Comparison of ENCODE assay signal across 15 mouse cellular contexts in the genomic region with DNA sequence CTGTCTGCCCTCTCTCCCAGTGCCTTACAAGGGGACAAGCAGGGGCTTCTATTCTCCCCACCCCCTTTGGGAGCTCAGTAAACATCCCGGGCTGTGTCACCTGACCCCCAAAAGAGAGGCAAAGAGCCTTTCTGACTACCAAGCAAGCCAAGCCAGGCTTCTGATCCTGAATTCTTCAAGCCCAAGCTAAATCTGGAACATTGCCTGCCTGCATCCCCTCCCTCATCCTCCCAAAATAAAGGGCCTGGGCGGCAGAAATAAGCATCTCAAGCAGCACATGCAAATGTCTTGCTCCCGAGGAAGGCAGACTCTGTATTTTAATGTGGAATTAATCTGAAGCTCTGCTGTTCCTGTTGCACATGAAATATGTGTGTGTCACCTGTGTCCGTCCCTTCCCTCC.
"Had no signal": no experiment of that assay in that cellular context is flagged by ENCODE, and none has a peak within 500 bp of the region (broad histone marks: within the 10 kb centered on the region; RNA-seq: fewer than 3 reads in every experiment).

No protein-coding gene starts in this region.

- H3K4me3 ChIP-seq: limb, embryonic 13.5 days; midbrain, embryonic 13.5 days had no signal

- H3K27me3 ChIP-seq: limb, embryonic 13.5 days; midbrain, embryonic 13.5 days had no signal

- H3K9me3 ChIP-seq: limb, embryonic 13.5 days; midbrain, embryonic 13.5 days had no signal

- ATAC-seq: hindbrain, postnatal 0 days; midbrain, embryonic 13.5 days had no signal

- H3K9ac ChIP-seq: limb, embryonic 13.5 days; liver, embryonic 14.5 days; midbrain, embryonic 13.5 days had no signal

- H3K4me2 ChIP-seq: limb, embryonic 13.5 days; midbrain, embryonic 13.5 days had no signal

- DNase-seq: kidney, adult 11 months; kidney, adult 9 months; layer of hippocampus, adult 9-11 months; layer of hippocampus, postnatal 36 days; left cerebral cortex, postnatal 4 days; retina, postnatal 1 day; right cerebral cortex, postnatal 4 days; spleen, adult 18-20 months; thymus, adult 2 months; thymus, postnatal 25 days had no signal

- H3K27ac ChIP-seq: hindbrain, postnatal 0 days; kidney, postnatal 0 days; limb, embryonic 13.5 days; liver, embryonic 14.5 days; midbrain, embryonic 13.5 days had no signal
